Mouse (Mus musculus): Measurements from ENCODE around the gene Rpa2. TPM values are rescaled to one million over a fixed set of nuclear protein-coding genes. Genes with fewer than 3 reads are reported as not detected.

Gene Rpa2
- polyA plus RNA-seq, 1 experiment from 2014 or later: 164 TPM

DNA sequence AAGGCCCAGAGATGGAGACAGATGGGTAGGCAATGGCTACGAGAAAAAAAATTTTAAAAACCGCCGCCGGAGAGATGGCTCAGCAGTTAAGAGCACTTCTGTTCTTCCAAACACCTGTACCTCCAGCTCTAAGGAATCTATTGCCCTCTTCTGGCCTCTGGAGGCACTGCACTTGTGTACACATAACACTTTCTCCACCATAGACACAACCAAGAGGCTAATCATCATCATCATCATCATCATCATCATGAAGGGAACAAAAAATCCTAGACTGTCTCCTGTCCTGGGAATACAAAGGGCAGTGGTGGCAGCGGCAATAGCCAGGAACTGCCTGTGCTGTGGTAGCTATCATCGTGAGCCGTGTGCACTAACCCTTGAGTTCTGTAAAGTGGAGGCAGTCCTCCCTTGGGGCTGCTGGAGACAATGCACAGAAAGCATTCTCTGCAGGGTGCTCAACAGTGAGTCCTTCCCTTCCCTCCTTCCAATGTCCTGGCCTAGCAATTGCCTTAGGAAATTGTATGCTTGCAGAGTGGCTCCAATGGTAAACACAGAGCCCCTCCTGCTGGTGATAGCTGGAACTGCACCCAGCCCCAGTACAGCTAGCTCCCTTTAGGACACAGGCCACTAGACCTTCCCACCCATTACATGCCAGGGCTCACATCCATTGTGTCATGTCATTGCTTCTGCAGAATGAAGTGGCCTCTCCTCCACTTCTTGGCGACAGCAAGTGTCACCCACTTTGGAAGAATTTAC, 55.7 kb downstream of the Rpa2 start:
- DNase-seq (ENCODE audit: low spot score, missing footprints): peak; percentile 92
- H3K9ac ChIP-seq (ENCODE audit: low read length): no peak overlapping the region
- no peak overlapping the region for H3K4me2 ChIP-seq
- ATAC-seq (ENCODE audit: low FRiP score): no peak
- 77% methylated on average over 8 of the region's 8 CpGs for WGBS
- no peaks in the 10 kb centered on the region for H3K4me1 ChIP-seq (ENCODE audit: control insufficient read depth, insufficient read depth, low read length)
- peaks cover 4% of the 10 kb centered on the region; the same call in 1 of the 2 replicates for H3K9me3 ChIP-seq (ENCODE audit: control insufficient read depth, low read length)
- no peak overlapping the region for H3K27ac ChIP-seq (ENCODE audit: low read depth, low read length)
- peaks cover 18% of the 10 kb centered on the region for H3K36me3 ChIP-seq (ENCODE audit: control insufficient read depth, insufficient read depth, low read length)
- no peak overlapping the region for H3K4me3 ChIP-seq (ENCODE audit: low read depth, low read length)
- no peaks in the 10 kb centered on the region for H3K27me3 ChIP-seq (ENCODE audit: control insufficient read depth, insufficient read depth, low read length)

Other genes with a start within 250 kb of the Rpa2 start
- gene Atpif1, start 234.7 kb upstream of the Rpa2 start, polyA plus RNA-seq (2014; fragmentation: Nextera tagmentation; extraction: Ambion mirVana): 1,016 and 1,079 TPM in 2 replicates
- gene Dnajc8, start 232.8 kb upstream of the Rpa2 start, polyA plus RNA-seq (2014; fragmentation: Nextera tagmentation; extraction: Ambion mirVana): 228 and 245 TPM in 2 replicates
- gene Ptafr, start 204.3 kb upstream of the Rpa2 start, polyA plus RNA-seq (2014; fragmentation: Nextera tagmentation; extraction: Ambion mirVana): 0.31 and 0.63 TPM in 2 replicates
- 26.4 and 26.8 TPM in 2 replicates for gene Eya3, start 129.3 kb upstream of the Rpa2 start, polyA plus RNA-seq (2014; fragmentation: Nextera tagmentation; extraction: Ambion mirVana)
- 3.5 and 4.5 TPM in 2 replicates for gene Xkr8, start 35.8 kb upstream of the Rpa2 start, polyA plus RNA-seq (2014; fragmentation: Nextera tagmentation; extraction: Ambion mirVana)
- gene Smpdl3b, start 11.1 kb upstream of the Rpa2 start, polyA plus RNA-seq (2014; fragmentation: Nextera tagmentation; extraction: Ambion mirVana): 2.1 and 2.4 TPM in 2 replicates
- gene Themis2, start 28.1 kb downstream of the Rpa2 start, polyA plus RNA-seq (2014; fragmentation: Nextera tagmentation; extraction: Ambion mirVana): 1.1 TPM in 2 replicates
- gene Ppp1r8, start 74.8 kb downstream of the Rpa2 start, polyA plus RNA-seq (2014; fragmentation: Nextera tagmentation; extraction: Ambion mirVana): 118 and 119 TPM in 2 replicates
- gene Stx12, start 116.2 kb downstream of the Rpa2 start, polyA plus RNA-seq (2014; fragmentation: Nextera tagmentation; extraction: Ambion mirVana): 96.4 and 99.8 TPM in 2 replicates
- gene Fam76a, start 154.2 kb downstream of the Rpa2 start, polyA plus RNA-seq (2014; fragmentation: Nextera tagmentation; extraction: Ambion mirVana): 30.1 and 31.7 TPM in 2 replicates
- not detected in 2 replicates for gene Fgr, start 205.8 kb downstream of the Rpa2 start, polyA plus RNA-seq (2014; fragmentation: Nextera tagmentation; extraction: Ambion mirVana)
- 4.9 and 5.3 TPM in 2 replicates for gene Ahdc1, start 242.9 kb downstream of the Rpa2 start, polyA plus RNA-seq (2014; fragmentation: Nextera tagmentation; extraction: Ambion mirVana)

Measured in midbrain, embryonic 11.5 days (tissue).